Mouse (Mus musculus) forebrain, embryonic 16.5 days (tissue): Measurements from ENCODE around the gene Abhd13. TPM values are rescaled to one million over a fixed set of nuclear protein-coding genes. Genes with fewer than 3 reads are reported as not detected.

Experiments used
- ATAC-seq: fragments of 200-750 bp; cut with Nextera tagmentation; 2 replicates; pipeline ENCODE4 v1.8.0; 2017; ENCODE audit warnings: mild to moderate bottlenecking, moderate library complexity
- H3K27ac ChIP-seq: fragments of 300-500 bp; sonication (generic); 2 replicates; pipeline ENCODE4 v1.5.1; 2014; ENCODE audit warnings: low read length, control low read depth
- H3K27me3 ChIP-seq: fragments of 300-500 bp; sonication (generic); replicated peaks from 2 replicates; pipeline ENCODE4 v1.6.1; 2014; ENCODE audit warnings: low read length; ENCODE audit not compliant: control insufficient read depth, insufficient read depth
- H3K36me3 ChIP-seq: fragments of 300-500 bp; sonication (generic); 2 replicates; pipeline ENCODE4 v1.6.1; 2014; ENCODE audit not compliant: control insufficient read depth, insufficient read depth
- H3K4me1 ChIP-seq: fragments of 300-500 bp; sonication (generic); replicated peaks from 2 replicates; pipeline ENCODE4 v1.6.1; 2014; ENCODE audit warnings: low read length; ENCODE audit not compliant: control insufficient read depth, insufficient read depth
- H3K4me2 ChIP-seq: fragments of 300-500 bp; sonication (generic); 2 replicates; pipeline ENCODE4 v1.6.1; 2014; ENCODE audit warnings: mild to moderate bottlenecking, low read length, control low read depth
- H3K4me3 ChIP-seq: fragments of 300-500 bp; sonication (generic); replicated peaks from 2 replicates; pipeline ENCODE4 v1.5.1; 2014; ENCODE audit warnings: mild to moderate bottlenecking, low read length, control low read depth
- H3K9ac ChIP-seq: fragments of 300-500 bp; sonication (generic); replicated peaks from 2 replicates; pipeline ENCODE4 v1.6.1; 2014; ENCODE audit warnings: low read depth, low read length, control low read depth
- H3K9me3 ChIP-seq: fragments of 300-500 bp; sonication (generic); 2 replicates; pipeline ENCODE4 v1.6.1; 2016; ENCODE audit warnings: low read length; ENCODE audit not compliant: control insufficient read depth
- WGBS: fragments of 180-500 bp; shearing (Covaris S2); extraction: QIAGEN DNeasy Blood & Tissue Kit; methylation state at CpG from one replicate; pipeline ENCODE4 v1.1.7; 2014; 5-methylcytosine and 5-hydroxymethylcytosine counted together
- polyA plus RNA-seq: library from polyadenylated mRNA; unstranded; fragments of >200 nt; fragmentation: Nextera tagmentation; extraction: Ambion mirVana; gene quantifications from 2 replicates; pipeline ENCODE4 v1.2.1, GENCODE M21; 2015

Abhd13 gene
- polyA plus RNA-seq, 1 experiment from 2014 or later = 15.2 TPM

DNA sequence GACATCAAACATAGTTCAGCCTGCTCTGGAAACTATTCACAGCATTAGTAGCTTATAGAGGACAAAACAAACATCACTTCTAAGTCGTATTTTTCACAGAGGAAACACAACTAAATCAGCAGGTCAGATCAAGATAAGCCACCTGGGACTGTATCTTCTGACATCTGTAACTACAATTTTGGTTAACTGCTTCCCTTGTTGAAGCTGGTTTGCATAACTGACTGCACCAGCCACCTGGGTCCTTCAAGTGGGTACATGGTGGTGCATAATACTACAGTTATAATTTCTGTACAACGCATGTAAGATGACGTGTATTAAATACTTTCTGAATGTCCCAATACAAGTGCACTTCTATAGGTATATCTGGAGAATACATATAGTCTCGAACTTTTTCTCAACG, 2.2 kb upstream of the Abhd13 start:
- Histone ChIP-seq H3K4me2 (peak overlapping the region; percentile 67), H3K9me3 (no peaks in the 10 kb centered on the region), H3K36me3 (peaks cover 19% of the 10 kb centered on the region), H3K4me3 (peak overlapping the region; percentile 51), H3K27ac (no peak overlapping the region), H3K4me1 (peaks cover 37% of the 10 kb centered on the region), H3K27me3 (no peaks in the 10 kb centered on the region), H3K9ac (peak overlapping the region; percentile 17; the same call in 1 of the 2 replicates)
- 51% methylated on average over 5 of the region's 5 CpGs for WGBS
- no peak for ATAC-seq

DNA sequence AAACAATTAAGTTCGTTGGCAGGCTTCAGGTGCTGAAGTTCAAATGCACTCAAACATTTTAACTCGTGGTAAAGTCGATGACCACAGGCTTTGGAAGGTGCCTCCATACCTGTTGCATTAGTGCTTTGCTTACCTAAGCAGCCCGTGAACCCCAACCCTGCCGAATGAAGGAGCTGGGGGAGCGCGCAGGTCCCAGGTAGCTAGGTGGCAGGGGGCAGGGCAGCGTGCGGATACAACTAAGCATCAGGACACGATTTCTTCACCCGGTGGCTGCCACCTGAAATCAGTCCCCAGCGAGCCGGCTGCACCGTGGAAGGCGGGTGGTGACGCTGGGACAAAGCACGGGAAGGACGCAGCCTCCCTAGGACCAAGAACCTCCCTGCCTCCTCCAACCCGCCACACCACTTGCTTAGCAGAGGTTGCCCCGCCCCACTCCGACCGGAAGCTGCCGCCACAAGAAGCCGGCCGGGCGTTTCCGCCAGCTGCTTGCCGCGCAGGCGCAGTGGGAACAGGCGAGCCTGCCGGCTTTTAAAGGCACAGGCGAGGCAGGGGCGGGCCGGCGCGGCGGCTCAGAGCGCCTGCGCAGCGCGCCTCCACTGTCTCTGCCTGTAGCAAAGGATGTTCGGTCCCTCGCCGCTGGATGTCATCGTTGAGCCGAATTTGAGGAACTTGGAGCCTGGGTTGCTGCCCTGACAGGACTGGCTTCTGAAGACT, 1.5 kb upstream of the Abhd13 start:
- under 1% methylated on average over 47 of the region's 47 CpGs for WGBS
- Histone ChIP-seq H3K9me3 (no peaks in the 10 kb centered on the region), H3K4me1 (peaks cover 40% of the 10 kb centered on the region), H3K9ac (peak overlapping the region; percentile 53), H3K27me3 (no peaks in the 10 kb centered on the region), H3K36me3 (peaks cover 19% of the 10 kb centered on the region), H3K4me3 (peak overlapping the region; percentile 51), H3K4me2 (peak overlapping the region; percentile 67), H3K27ac (no peak overlapping the region)
- peak; percentile 95 for ATAC-seq

DNA sequence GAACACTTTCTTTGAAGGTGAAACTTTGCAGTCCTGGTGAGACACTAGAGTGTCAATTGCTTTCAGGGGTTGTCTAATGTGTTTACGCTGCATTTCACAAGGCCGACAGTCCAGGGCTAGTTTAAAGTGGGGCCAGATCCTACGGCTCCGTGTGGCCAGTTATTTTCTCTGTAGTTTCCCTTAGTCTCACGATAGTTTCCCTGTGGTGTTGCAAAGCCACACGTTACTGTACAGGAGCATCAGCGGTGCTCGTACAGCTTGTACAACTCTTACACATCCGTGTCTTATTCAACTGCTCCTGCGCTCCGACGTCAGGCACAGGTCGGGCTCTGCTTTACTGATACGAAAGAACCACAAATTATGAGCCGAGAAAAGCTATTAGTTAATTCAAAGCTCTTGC, 491 bp upstream of the Abhd13 start:
- H3K4me3 ChIP-seq = peak overlapping the region; percentile 83
- WGBS = 41% methylated on average over 15 of the region's 15 CpGs

DNA sequence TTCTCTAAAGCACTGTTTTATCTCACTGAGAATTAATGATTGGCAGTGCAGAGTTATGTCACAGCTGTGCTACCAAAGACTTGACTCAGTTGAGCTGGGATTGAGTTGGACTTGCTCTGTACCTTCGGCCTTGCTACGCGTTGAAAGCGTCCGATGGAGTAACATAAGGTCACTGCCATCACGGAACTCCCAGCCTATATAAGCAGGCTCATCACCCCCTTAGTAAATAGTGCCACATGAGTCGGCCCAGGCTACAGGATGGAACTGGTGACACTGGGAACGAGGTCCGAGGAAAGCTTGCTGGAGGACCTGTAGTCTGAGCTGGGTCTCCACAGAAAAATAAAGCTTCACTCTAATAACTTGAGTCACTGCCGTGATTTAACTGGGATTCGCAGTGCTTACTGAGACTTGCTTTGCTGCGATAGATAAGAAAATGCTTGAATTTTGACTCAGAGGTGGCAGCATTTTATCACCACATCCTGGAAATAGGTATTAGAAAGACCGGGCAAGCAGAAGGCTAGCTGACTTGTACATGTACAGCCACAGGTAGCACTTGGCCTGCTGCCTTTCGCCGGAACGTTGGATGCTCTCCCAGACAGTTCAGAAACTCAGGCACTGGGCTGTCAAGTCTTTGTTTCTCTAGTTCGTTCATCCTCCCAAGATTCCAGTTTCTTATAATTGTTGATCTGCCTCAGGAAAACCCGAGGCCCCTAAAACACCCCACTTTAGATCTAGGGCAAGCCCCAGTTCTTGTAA, 1.1 kb downstream of the Abhd13 start:
- ATAC-seq = no peak
- Histone ChIP-seq H3K27me3 (no peaks in the 10 kb centered on the region), H3K9me3 (no peaks in the 10 kb centered on the region), H3K4me3 (peak overlapping the region; percentile 83), H3K4me2 (peak overlapping the region; percentile 86), H3K36me3 (no peaks in the 10 kb centered on the region), H3K4me1 (peaks cover 42% of the 10 kb centered on the region), H3K9ac (peak overlapping the region; percentile 91), H3K27ac (no peak overlapping the region)
- WGBS = 47% methylated on average over 18 of the region's 18 CpGs

More for the DNA sequence above, 491 bp upstream of the Abhd13 start:
- Histone ChIP-seq H3K36me3 (peaks cover 11% of the 10 kb centered on the region), H3K4me1 (peaks cover 42% of the 10 kb centered on the region), H3K9me3 (no peaks in the 10 kb centered on the region), H3K27ac (peak overlapping the region; percentile 81; the same call in 1 of the 2 replicates), H3K9ac (peak overlapping the region; percentile 91), H3K4me2 (peak overlapping the region; percentile 86), H3K27me3 (no peaks in the 10 kb centered on the region)
- 0 out of 2 replicates have a peak, but pooled peaks have one; percentile 3 for ATAC-seq

- ATAC-seq = no peak
- WGBS = 76% methylated on average over 1 of the region's 1 CpGs
- no peak overlapping the region for H3K4me3 ChIP-seq
- H3K4me2 ChIP-seq = no peak overlapping the region
- peaks cover 42% of the 10 kb centered on the region for H3K4me1 ChIP-seq
- no peak overlapping the region for H3K9ac ChIP-seq
- H3K27ac ChIP-seq = no peak overlapping the region
- no peaks in the 10 kb centered on the region for H3K27me3 ChIP-seq
- no peaks in the 10 kb centered on the region for H3K9me3 ChIP-seq
- no peaks in the 10 kb centered on the region for H3K36me3 ChIP-seq
These were observed 2.2 kb downstream of the Abhd13 start for GRCm38 (mm10) chr8:9979746-9980145.

DNA sequence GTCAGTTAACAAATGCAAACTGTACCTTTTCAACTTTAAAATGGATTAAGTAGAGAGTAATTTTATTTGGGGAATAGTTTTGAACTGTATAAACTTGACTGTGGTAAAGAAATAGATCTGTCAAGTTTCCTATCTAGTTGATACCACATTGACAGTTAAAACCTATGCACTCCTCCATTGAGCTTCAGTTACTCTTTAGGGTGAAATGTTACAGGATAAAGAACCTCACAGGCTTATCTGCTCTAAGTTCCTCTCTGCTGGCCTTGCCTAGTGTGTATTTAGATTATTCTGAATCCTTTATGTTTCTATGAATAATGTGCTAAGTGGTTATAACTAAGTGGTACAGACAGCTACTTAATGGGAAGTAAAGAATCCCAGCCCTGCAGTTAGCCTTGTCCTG, 2.7 kb downstream of the Abhd13 start:
- no peak for ATAC-seq
- Histone ChIP-seq H3K27me3 (no peaks in the 10 kb centered on the region), H3K9me3 (no peaks in the 10 kb centered on the region), H3K36me3 (no peaks in the 10 kb centered on the region), H3K4me3 (no peak overlapping the region), H3K9ac (no peak overlapping the region), H3K4me1 (peaks cover 39% of the 10 kb centered on the region), H3K27ac (no peak overlapping the region), H3K4me2 (no peak overlapping the region)

DNA sequence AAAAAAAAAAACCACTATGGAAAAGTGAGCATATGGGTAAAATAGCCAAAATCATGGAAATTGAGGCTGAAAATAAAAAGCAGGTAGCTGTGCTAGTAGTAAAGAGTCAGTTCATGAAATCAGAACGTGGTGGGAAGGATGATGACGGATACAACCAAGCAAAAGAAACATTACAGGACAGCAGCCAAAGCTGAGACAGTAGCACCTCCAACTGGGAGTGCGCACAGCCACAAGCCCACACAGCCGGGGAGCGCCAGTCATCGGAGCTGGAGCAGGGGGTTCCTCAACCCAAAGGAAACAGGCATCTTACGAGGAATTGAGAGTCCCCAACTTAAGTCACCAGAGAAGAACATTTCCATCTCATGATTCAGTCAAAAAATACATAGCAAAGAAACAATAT, 26.6 kb downstream of the Abhd13 start:
- Histone ChIP-seq H3K27ac (no peak overlapping the region), H3K4me2 (no peak overlapping the region), H3K9me3 (no peaks in the 10 kb centered on the region), H3K36me3 (no peaks in the 10 kb centered on the region), H3K4me3 (no peak overlapping the region), H3K27me3 (no peaks in the 10 kb centered on the region), H3K4me1 (peaks cover 2% of the 10 kb centered on the region; the same call in 1 of the 2 replicates), H3K9ac (no peak overlapping the region)
- ATAC-seq = no peak
- WGBS = 79% methylated on average over 7 of the region's 7 CpGs

- H3K9ac ChIP-seq = peak within 1 kb of the TSS; percentile 44
- H3K4me2 ChIP-seq = peak within 1 kb of the TSS; percentile 69
- ATAC-seq = no peak
- peaks cover 2% of the 10 kb centered on the region; the same call in 1 of the 2 replicates for H3K4me1 ChIP-seq
- no peak within 1 kb of the TSS for H3K27ac ChIP-seq
- H3K36me3 ChIP-seq = no peaks in the 10 kb centered on the region
- WGBS = 77% methylated on average over 16 of the region's 16 CpGs
- no peaks in the 10 kb centered on the region for H3K27me3 ChIP-seq
- H3K9me3 ChIP-seq = no peaks in the 10 kb centered on the region
- peak within 1 kb of the TSS; percentile 45 for H3K4me3 ChIP-seq
These were observed 28.9 kb downstream of the Abhd13 start, which contains the start of gene Tnfsf13b for GRCm38 (mm10) chr8:10006156-10006985. TSS of gene Tnfsf13b (plus strand) at chr8:10006467.
